Mouse (Mus musculus) lung, embryonic 14.5 days (tissue): ENCODE data around the gene 4930402F06Rik. TPM values are rescaled to one million over a fixed set of nuclear protein-coding genes. Genes with fewer than 3 reads are reported as not detected.

Experiments
- ATAC-seq: fragments of 200-750 bp; cut with Nextera tagmentation; 2 replicates; pipeline ENCODE4 v1.8.0; 2017; ENCODE audit warnings: mild to moderate bottlenecking, moderate TSS enrichment, moderate library complexity; ENCODE audit not compliant: insufficient read depth
- DNase-seq: peaks from one replicate; pipeline ENCODE4 v3.0.0-alpha.2; 2015
- H3K27ac ChIP-seq: fragments of 300-500 bp; sonication (generic); 2 replicates; pipeline ENCODE4 v1.5.1; 2014; ENCODE audit warnings: low read depth, mild to moderate bottlenecking, moderate library complexity
- H3K27me3 ChIP-seq: fragments of 300-500 bp; sonication (generic); 2 replicates; pipeline ENCODE4 v1.6.1; 2014; ENCODE audit warnings: low read length, control low read depth; ENCODE audit not compliant: insufficient read depth
- H3K36me3 ChIP-seq: fragments of 300-500 bp; sonication (generic); 2 replicates; pipeline ENCODE4 v1.6.1; 2014; ENCODE audit warnings: control low read depth; ENCODE audit not compliant: insufficient read depth
- H3K4me1 ChIP-seq: fragments of 300-500 bp; sonication (generic); 2 replicates; pipeline ENCODE4 v1.6.1; 2014; ENCODE audit warnings: antibody characterized with exemption, control low read depth; ENCODE audit not compliant: insufficient read depth
- H3K4me2 ChIP-seq: fragments of 300-500 bp; sonication (generic); 2 replicates; pipeline ENCODE4 v1.6.1; 2014; ENCODE audit warnings: mild to moderate bottlenecking
- H3K4me3 ChIP-seq: fragments of 300-500 bp; sonication (generic); 2 replicates; pipeline ENCODE4 v1.5.1; 2014; ENCODE audit warnings: low read depth, low read length
- H3K9ac ChIP-seq: fragments of 300-500 bp; sonication (generic); 2 replicates; pipeline ENCODE4 v1.6.1; 2014
- H3K9me3 ChIP-seq: fragments of 300-500 bp; sonication (generic); 2 replicates; pipeline ENCODE4 v1.6.1; 2016; ENCODE audit warnings: low read depth, low read length, control low read depth
- CTCF ChIP-seq: IDR thresholded peaks from 2 replicates; pipeline ENCODE4 v1.5.1; 2016; ENCODE audit warnings: antibody characterized with exemption, low read depth
- WGBS: fragments of 180-500 bp; shearing (Covaris S2); extraction: QIAGEN DNeasy Blood & Tissue Kit; methylation state at CpG from one replicate; pipeline ENCODE4 v1.1.7; 2014; 5-methylcytosine and 5-hydroxymethylcytosine counted together
- polyA plus RNA-seq: library from polyadenylated mRNA; unstranded; fragments of >200 nt; fragmentation: Nextera tagmentation; extraction: Ambion mirVana; gene quantifications from 2 replicates; pipeline ENCODE4 v1.2.1, GENCODE M21; 2014

Gene 4930402F06Rik
- polyA plus RNA-seq, 1 experiment from 2014 or later: not detected

GRCm38 (mm10) chr2:35419243-35419642, 22.3 kb upstream of the 4930402F06Rik start:
- ATAC-seq (no peak), DNase-seq (no peak)
- no peak for TF ChIP-seq CTCF
- Histone ChIP-seq H3K27me3 (no peaks in the 10 kb centered on the region), H3K36me3 (peaks cover 6% of the 10 kb centered on the region; the same call in 1 of the 2 replicates), H3K9ac (no peak overlapping the region), H3K4me2 (no peak overlapping the region), H3K4me1 (no peaks in the 10 kb centered on the region), H3K27ac (no peak overlapping the region), H3K4me3 (no peak overlapping the region), H3K9me3 (no peaks in the 10 kb centered on the region)
- 98% methylated on average over 4 of the region's 4 CpGs for WGBS

- H3K9ac ChIP-seq: no peak overlapping the region
- no peaks in the 10 kb centered on the region; the same call in 1 of the 2 replicates for H3K36me3 ChIP-seq
- DNase-seq (no peak), ATAC-seq (no peak)
- TF ChIP-seq CTCF: no peak
- H3K27ac ChIP-seq: no peak overlapping the region
- H3K9me3 ChIP-seq: no peaks in the 10 kb centered on the region
- 52% methylated on average over 1 of the region's 1 CpGs for WGBS
- H3K4me2 ChIP-seq: no peak overlapping the region
- H3K4me3 ChIP-seq: no peak overlapping the region
- H3K27me3 ChIP-seq: no peaks in the 10 kb centered on the region
- no peaks in the 10 kb centered on the region for H3K4me1 ChIP-seq
These were observed 20.3 kb upstream of the 4930402F06Rik start for GRCm38 (mm10) chr2:35417231-35417630.

GRCm38 (mm10) chr2:35416473-35416872, 19.5 kb upstream of the 4930402F06Rik start:
- DNase-seq (no peak), ATAC-seq (no peak)
- no peak overlapping the region for H3K27ac ChIP-seq
- TF ChIP-seq CTCF: no peak
- H3K4me1 ChIP-seq: no peaks in the 10 kb centered on the region
- H3K4me2 ChIP-seq: no peak overlapping the region
- no peak overlapping the region for H3K4me3 ChIP-seq
- no peaks in the 10 kb centered on the region for H3K9me3 ChIP-seq
- no peaks in the 10 kb centered on the region; the same call in 1 of the 2 replicates for H3K36me3 ChIP-seq
- H3K27me3 ChIP-seq: no peaks in the 10 kb centered on the region
- 71% methylated on average over 6 of the region's 6 CpGs for WGBS
- no peak overlapping the region for H3K9ac ChIP-seq

GRCm38 (mm10) chr2:35412810-35413209, 15.8 kb upstream of the 4930402F06Rik start:
- no peak overlapping the region for H3K4me2 ChIP-seq
- TF ChIP-seq CTCF: no peak
- peaks cover 6% of the 10 kb centered on the region; the same call in 1 of the 2 replicates for H3K36me3 ChIP-seq
- no peak overlapping the region for H3K4me3 ChIP-seq
- no peaks in the 10 kb centered on the region for H3K9me3 ChIP-seq
- WGBS: 84% methylated on average over 3 of the region's 3 CpGs
- DNase-seq (no peak), ATAC-seq (no peak)
- no peaks in the 10 kb centered on the region for H3K4me1 ChIP-seq
- no peaks in the 10 kb centered on the region for H3K27me3 ChIP-seq
- H3K27ac ChIP-seq: no peak overlapping the region
- no peak overlapping the region for H3K9ac ChIP-seq

GRCm38 (mm10) chr2:35412246-35412645, 15.3 kb upstream of the 4930402F06Rik start:
- Histone ChIP-seq H3K27me3 (no peaks in the 10 kb centered on the region), H3K36me3 (peaks cover 6% of the 10 kb centered on the region; the same call in 1 of the 2 replicates), H3K27ac (no peak overlapping the region), H3K4me2 (no peak overlapping the region), H3K4me3 (no peak overlapping the region), H3K9ac (no peak overlapping the region), H3K4me1 (no peaks in the 10 kb centered on the region), H3K9me3 (no peaks in the 10 kb centered on the region)
- TF ChIP-seq CTCF: no peak
- DNase-seq (no peak), ATAC-seq (no peak)
- 54% methylated on average over 2 of the region's 2 CpGs for WGBS

GRCm38 (mm10) chr2:35411640-35412190, 14.7 kb upstream of the 4930402F06Rik start:
- ATAC-seq (no peak), DNase-seq (no peak)
- H3K9ac ChIP-seq: no peak overlapping the region
- H3K9me3 ChIP-seq: no peaks in the 10 kb centered on the region
- H3K27ac ChIP-seq: no peak overlapping the region
- no peak overlapping the region for H3K4me2 ChIP-seq
- WGBS: 46% methylated on average over 10 of the region's 10 CpGs
- peaks cover 6% of the 10 kb centered on the region; the same call in 1 of the 2 replicates for H3K36me3 ChIP-seq
- TF ChIP-seq CTCF: no peak
- no peak overlapping the region for H3K4me3 ChIP-seq
- no peaks in the 10 kb centered on the region for H3K27me3 ChIP-seq
- no peaks in the 10 kb centered on the region for H3K4me1 ChIP-seq

- H3K4me2 ChIP-seq: no peak overlapping the region
- 82% methylated on average over 6 of the region's 6 CpGs for WGBS
- H3K9ac ChIP-seq: no peak overlapping the region
- peaks cover 9% of the 10 kb centered on the region for H3K36me3 ChIP-seq
- H3K27ac ChIP-seq: no peak overlapping the region
- no peaks in the 10 kb centered on the region for H3K9me3 ChIP-seq
- ATAC-seq (no peak), DNase-seq (no peak)
- no peaks in the 10 kb centered on the region for H3K4me1 ChIP-seq
- no peak overlapping the region for H3K4me3 ChIP-seq
- no peaks in the 10 kb centered on the region for H3K27me3 ChIP-seq
- TF ChIP-seq CTCF: no peak
These were observed 12.5 kb upstream of the 4930402F06Rik start for GRCm38 (mm10) chr2:35409466-35409865.
